Mouse (Mus musculus): ENCODE measurements at regions not wholly inside any gene's neighbourhood (a gene's known extent, or its start where the extent isn't known, plus 50 kb on each side); places are given as distances from the start of the nearest gene placed in this dataset.

- no peak overlapping the region for H3K4me2 ChIP-seq
- no peak overlapping the region for H3K27ac ChIP-seq (ENCODE audit: poor library complexity, severe bottlenecking)
- no peaks in the 10 kb centered on the region for H3K27me3 ChIP-seq (replicated peaks)
- no peaks in the 10 kb centered on the region for H3K36me3 ChIP-seq
- ATAC-seq (ENCODE audit: insufficient number of reproducible peaks, low FRiP score) = no peak
- no peak overlapping the region for H3K4me3 ChIP-seq
- peaks cover 10% of the 10 kb centered on the region; the same call in 1 of the 2 replicates for H3K4me1 ChIP-seq (replicated peaks)
- 81% methylated on average over 1 of the region's 1 CpGs for WGBS
- H3K9me3 ChIP-seq (replicated peaks) = no peaks in the 10 kb centered on the region
- no peak overlapping the region for H3K9ac ChIP-seq
Observed at GRCm38 (mm10) chr16:26169382-26169781, 63.8 kb upstream of the P3h2 start.

DNA sequence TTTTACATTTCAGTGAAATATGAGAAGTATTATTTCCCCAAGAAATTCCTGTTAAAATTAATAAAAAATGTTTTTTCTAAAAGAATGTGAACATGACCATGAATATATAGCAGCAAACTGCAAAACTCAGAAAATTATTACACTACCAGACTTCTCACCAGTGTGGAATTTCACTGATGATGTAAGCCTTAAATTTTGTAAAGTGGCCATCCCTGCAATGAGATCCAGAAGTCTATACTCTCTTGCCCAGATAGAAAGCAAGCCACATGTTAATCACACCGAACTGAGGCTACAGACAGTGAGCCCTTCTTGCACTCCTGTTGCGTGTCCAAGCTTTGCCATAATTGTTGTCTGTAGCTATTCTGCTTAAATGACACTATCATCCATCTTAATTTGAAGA, 62.6 kb upstream of the P3h2 start:
- Histone ChIP-seq H3K4me1 (replicated peaks) (peaks cover 13% of the 10 kb centered on the region), H3K27ac (ENCODE audit: poor library complexity, severe bottlenecking) (no peak overlapping the region), H3K9ac (no peak overlapping the region), H3K9me3 (replicated peaks) (no peaks in the 10 kb centered on the region), H3K36me3 (no peaks in the 10 kb centered on the region), H3K27me3 (replicated peaks) (no peaks in the 10 kb centered on the region), H3K4me2 (no peak overlapping the region), H3K4me3 (no peak overlapping the region)
- no peak for ATAC-seq (ENCODE audit: insufficient number of reproducible peaks, low FRiP score)
- 80% methylated on average over 2 of the region's 2 CpGs for WGBS

GRCm38 (mm10) chr16:26164066-26164465, 58.5 kb upstream of the P3h2 start:
- no peak overlapping the region for H3K9ac ChIP-seq
- 62% methylated on average over 4 of the region's 4 CpGs for WGBS
- H3K27me3 ChIP-seq (replicated peaks) = no peaks in the 10 kb centered on the region
- no peak overlapping the region for H3K4me3 ChIP-seq
- H3K27ac ChIP-seq (ENCODE audit: poor library complexity, severe bottlenecking) = no peak overlapping the region
- no peak for ATAC-seq (ENCODE audit: insufficient number of reproducible peaks, low FRiP score)
- H3K4me1 ChIP-seq (replicated peaks) = peaks cover 17% of the 10 kb centered on the region
- no peak overlapping the region for H3K4me2 ChIP-seq
- no peaks in the 10 kb centered on the region for H3K36me3 ChIP-seq
- no peaks in the 10 kb centered on the region for H3K9me3 ChIP-seq (replicated peaks)

DNA sequence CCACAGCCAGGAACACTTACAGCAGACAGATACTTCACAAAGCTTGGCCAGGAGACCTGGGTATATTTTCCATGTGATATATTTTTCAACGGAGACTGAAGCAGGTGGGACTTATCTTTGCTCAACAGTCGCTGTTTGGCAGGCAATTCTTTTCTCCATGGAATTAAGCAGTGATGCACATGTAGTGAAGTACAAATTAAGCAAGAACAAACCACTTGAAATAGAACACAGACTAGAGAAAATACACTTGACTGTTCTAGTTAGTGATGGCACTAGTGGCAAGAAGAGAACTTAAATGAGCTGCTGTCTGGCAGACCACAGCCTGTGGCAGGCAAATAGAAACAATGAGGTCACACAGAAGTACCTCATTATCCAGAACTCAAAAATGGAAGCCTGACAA, 57.8 kb upstream of the P3h2 start:
- H3K36me3 ChIP-seq = no peaks in the 10 kb centered on the region
- no peak overlapping the region for H3K9ac ChIP-seq
- H3K27ac ChIP-seq (ENCODE audit: poor library complexity, severe bottlenecking) = no peak overlapping the region
- H3K9me3 ChIP-seq (replicated peaks) = no peaks in the 10 kb centered on the region
- H3K27me3 ChIP-seq (replicated peaks) = no peaks in the 10 kb centered on the region
- peaks cover 17% of the 10 kb centered on the region for H3K4me1 ChIP-seq (replicated peaks)
- WGBS = 36% methylated on average over 2 of the region's 2 CpGs
- ATAC-seq (ENCODE audit: insufficient number of reproducible peaks, low FRiP score) = no peak
- H3K4me3 ChIP-seq = no peak overlapping the region
- no peak overlapping the region for H3K4me2 ChIP-seq

DNA sequence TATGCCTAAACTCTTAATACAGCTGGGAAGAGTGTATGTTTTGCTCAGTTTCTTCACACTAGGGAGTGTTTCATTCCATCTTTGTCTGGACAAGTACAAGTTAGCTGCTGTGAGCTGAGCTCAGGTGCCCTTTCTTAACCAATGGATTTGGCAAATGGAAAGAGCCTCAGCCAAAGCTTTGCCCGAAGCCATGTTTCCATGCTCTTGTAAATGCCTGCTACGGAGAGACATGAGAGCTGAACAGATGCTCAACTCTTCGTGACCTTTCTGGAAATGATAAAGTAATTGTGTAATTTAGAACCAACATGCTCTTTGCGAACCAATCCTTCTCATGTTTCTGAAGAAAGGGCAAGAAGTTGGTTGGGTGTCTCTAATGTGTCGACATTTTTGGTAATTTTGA, 52.0 kb upstream of the P3h2 start:
- no peak for ATAC-seq (ENCODE audit: insufficient number of reproducible peaks, low FRiP score)
- H3K9me3 ChIP-seq (replicated peaks) = no peaks in the 10 kb centered on the region
- H3K4me3 ChIP-seq = no peak overlapping the region
- H3K36me3 ChIP-seq = no peaks in the 10 kb centered on the region
- H3K4me2 ChIP-seq = no peak overlapping the region
- WGBS = 82% methylated on average over 5 of the region's 5 CpGs
- H3K9ac ChIP-seq = no peak overlapping the region
- H3K4me1 ChIP-seq (replicated peaks) = peaks cover 4% of the 10 kb centered on the region; the same call in 1 of the 2 replicates
- H3K27ac ChIP-seq (ENCODE audit: poor library complexity, severe bottlenecking) = no peak overlapping the region
- H3K27me3 ChIP-seq (replicated peaks) = no peaks in the 10 kb centered on the region

Measured in heart, embryonic 12.5 days (tissue).